Mouse (Mus musculus) testis, postnatal 14 days (tissue): ENCODE data around the gene Tnf.
A peak's percentile ranks its signal among the peaks of the same experiment; 100 is the strongest.

ENCODE experiments used
- DNase-seq: peaks from one replicate; pipeline ENCODE4 v3.0.0; 2021; ENCODE audit warnings: low spot score

Gene Tnf

GRCm38 (mm10) chr17:35198029-35198428 is 3.8 kb downstream of the Tnf start:
- DNase-seq = no peak

GRCm38 (mm10) chr17:35197126-35197525 is 4.7 kb downstream of the Tnf start:
- no peak for DNase-seq

GRCm38 (mm10) chr17:35196321-35196641 is 5.5 kb downstream of the Tnf start:
- DNase-seq = no peak

GRCm38 (mm10) chr17:35195631-35196320 is 6.0 kb downstream of the Tnf start:
- peak; percentile 85 for DNase-seq

- DNase-seq = no peak
Measured at GRCm38 (mm10) chr17:35194844-35195630, 6.8 kb downstream of the Tnf start.

- DNase-seq = no peak
Measured at GRCm38 (mm10) chr17:35193881-35194843, 7.6 kb downstream of the Tnf start, which contains the start of gene Ltb. TSS of gene Ltb (plus strand) at chr17:35194439.

GRCm38 (mm10) chr17:35192924-35193323 is 8.9 kb downstream of the Tnf start:
- DNase-seq = no peak

GRCm38 (mm10) chr17:35191723-35192122 is 10.1 kb downstream of the Tnf start:
- no peak for DNase-seq

GRCm38 (mm10) chr17:35190096-35190495 is 11.7 kb downstream of the Tnf start:
- no peak for DNase-seq

- DNase-seq = no peak
Measured at GRCm38 (mm10) chr17:35189186-35189585, 12.6 kb downstream of the Tnf start.

- DNase-seq = no peak
Measured at GRCm38 (mm10) chr17:35187959-35188610, 13.7 kb downstream of the Tnf start, which contains the start of gene Lst1. TSS of gene Lst1 (minus strand) at chr17:35188439.

GRCm38 (mm10) chr17:35187345-35187744 is 14.5 kb downstream of the Tnf start:
- no peak for DNase-seq

GRCm38 (mm10) chr17:35186681-35187080 is 15.1 kb downstream of the Tnf start:
- no peak for DNase-seq

- DNase-seq = no peak
Measured at GRCm38 (mm10) chr17:35185639-35186611, 15.9 kb downstream of the Tnf start.

- no peak for DNase-seq
Measured at GRCm38 (mm10) chr17:35180093-35180492, 21.7 kb downstream of the Tnf start.

GRCm38 (mm10) chr17:35178528-35178927 is 23.3 kb downstream of the Tnf start:
- no peak for DNase-seq

- DNase-seq = no peak
Measured at GRCm38 (mm10) chr17:35175968-35176367, 25.8 kb downstream of the Tnf start, which contains the start of gene Aif1. TSS of gene Aif1 (minus strand) at chr17:35176068.

- DNase-seq = no peak
Measured at GRCm38 (mm10) chr17:35175382-35175781, 26.4 kb downstream of the Tnf start.

- DNase-seq = no peak
Measured at GRCm38 (mm10) chr17:35174201-35174977, 27.4 kb downstream of the Tnf start.

- DNase-seq = no peak
Measured at GRCm38 (mm10) chr17:35173329-35173728, 28.5 kb downstream of the Tnf start.
